14 mouse cellular contexts compared by ENCODE assay signal in genomic region chr1:31377324-31377723, GRCm38 (mm10).
"Had no signal": no experiment of that assay in that cellular context is flagged by ENCODE, and none has a peak within 500 bp of the region (broad histone marks: within the 10 kb centered on the region; RNA-seq: fewer than 3 reads in every experiment).

No protein-coding gene starts in this region.

- DNase-seq: lung, adult 18-20 months; lung, embryonic 14.5 days; lung, postnatal 10 days; lung, postnatal 36 days; midbrain, embryonic 14.5 days; retina, postnatal 1 day; right cerebral cortex, adult 18-20 months; right cerebral cortex, postnatal 25 days; right cerebral cortex, postnatal 4 days; spleen, adult 18-20 months; thymus, adult 2 months; thymus, postnatal 25 days; thymus, postnatal 4 days had no signal

- ATAC-seq: midbrain, embryonic 16.5 days had no signal
